Mouse (Mus musculus): ENCODE measurements around the gene Parg. TPM values are rescaled to one million over a fixed set of nuclear protein-coding genes. Genes with fewer than 3 reads are reported as not detected.

Gene Parg
- total and polyA plus RNA-seq, 3 experiments: 8.9 to 69.1 (median 49.0) TPM

DNA sequence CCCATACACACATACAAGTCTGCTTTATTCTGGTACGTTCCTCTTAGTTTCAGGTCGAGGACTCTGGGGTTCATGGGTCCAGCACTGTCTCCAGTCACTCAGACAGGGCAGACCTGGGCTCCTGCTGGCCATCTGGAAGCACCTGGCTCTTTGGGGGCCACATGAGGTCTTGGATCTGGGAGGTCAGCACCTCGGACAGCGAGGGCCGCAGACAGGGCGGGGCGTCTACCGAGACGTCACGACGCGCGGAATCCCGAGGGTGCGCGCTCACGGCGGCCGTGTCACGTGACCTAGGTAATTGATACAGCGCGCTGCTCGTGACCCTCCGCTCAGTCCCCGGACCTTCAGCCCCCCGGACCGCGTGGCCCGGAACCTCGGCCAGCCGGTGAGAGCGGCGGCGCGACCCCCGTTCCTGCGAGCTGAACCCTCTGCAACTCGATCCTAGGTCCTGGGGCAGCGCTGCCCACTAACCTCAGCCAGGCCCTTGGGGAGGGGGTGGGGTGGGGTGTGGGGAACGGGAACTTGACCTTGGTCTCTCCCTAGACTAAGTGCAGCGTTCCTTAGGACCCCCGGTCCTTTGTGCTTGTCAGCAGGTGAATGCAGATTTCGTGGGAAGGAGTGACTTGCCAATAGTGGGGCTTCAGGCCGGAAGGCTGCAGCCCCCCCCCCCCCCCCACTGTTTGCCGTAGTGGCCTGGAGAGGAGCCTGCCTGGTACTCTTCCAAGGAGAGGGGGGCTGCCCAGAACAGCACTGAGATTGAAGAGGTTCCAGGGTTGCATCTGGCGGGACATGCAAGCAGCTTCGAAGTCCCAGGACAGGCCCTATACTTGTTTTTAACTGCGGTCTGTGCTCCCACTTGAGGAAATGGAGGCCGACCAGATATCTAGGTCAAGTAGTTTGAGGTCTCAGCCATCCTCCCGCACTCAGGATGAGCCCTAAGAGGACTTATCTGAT lies 120.3 kb downstream of the Parg start, which contains the start of gene Ogdhl:
TSS of gene Ogdhl (plus strand) at position 288 of the 954 bp plus-strand sequence.
- peak; percentile 79 for DNase-seq

GRCm38 (mm10) chr14:32323221-32323620 lies 121.5 kb downstream of the Parg start:
- DNase-seq: no peak

GRCm38 (mm10) chr14:32327366-32327765 lies 125.6 kb downstream of the Parg start:
- no peak for DNase-seq

GRCm38 (mm10) chr14:32332515-32333445 lies 131.0 kb downstream of the Parg start:
- DNase-seq: no peak

- no peak for DNase-seq
These were observed 134.3 kb downstream of the Parg start for GRCm38 (mm10) chr14:32336021-32336420.

DNA sequence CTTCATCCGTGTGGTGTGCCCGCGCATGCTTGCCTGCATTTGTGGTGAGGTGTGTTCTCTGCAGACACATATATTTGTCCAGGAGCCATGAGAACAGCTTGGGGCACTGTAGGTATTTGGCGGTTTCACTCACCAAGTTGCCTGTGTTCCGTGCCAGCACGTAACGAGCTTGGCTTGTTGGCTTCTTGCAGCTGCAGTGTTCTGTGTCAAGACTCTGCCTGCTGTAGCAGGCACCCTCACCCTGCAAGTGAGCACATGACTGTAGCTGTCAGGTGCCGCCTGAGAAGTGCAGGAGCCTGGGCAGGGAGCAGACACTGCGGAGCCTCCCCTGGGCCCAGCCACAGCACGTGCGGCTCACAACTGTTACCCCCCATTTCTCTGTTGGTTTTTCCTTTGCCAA lies 134.8 kb downstream of the Parg start:
- no peak for DNase-seq

DNA sequence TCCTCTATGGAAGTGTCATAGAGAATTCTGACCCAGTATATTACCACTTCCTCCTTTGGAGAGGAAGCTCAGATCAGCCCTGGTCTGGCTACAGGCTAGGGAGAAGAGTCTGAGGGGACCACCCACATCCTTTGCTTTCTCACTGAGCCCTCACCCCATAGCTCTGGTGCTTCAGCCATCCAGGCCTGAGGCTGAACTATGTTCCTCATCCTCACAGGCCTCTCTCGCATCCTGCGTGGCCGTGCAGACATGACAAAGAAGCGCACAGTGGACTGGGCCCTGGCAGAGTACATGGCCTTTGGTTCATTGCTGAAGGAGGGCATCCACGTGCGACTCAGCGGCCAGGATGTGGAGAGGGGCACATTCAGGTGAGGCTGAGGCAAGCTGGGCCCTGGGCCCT lies 140.1 kb downstream of the Parg start:
- DNase-seq: no peak

DNA sequence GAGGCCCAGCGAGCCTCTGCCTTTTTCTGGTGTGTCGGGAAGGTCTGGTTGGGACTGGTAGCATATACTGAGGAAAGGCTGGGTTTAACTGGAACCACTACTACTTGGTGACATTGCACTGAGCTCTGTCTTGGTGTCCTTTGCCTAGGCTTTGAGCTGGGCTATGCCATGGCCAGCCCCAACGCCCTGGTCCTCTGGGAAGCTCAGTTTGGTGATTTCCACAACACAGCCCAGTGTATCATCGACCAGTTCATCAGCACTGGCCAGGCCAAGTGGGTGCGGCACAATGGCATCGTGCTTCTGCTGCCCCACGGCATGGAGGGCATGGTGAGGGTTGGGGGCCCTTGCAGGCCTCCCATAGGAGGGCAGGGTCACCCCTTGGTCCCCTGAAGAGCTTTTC lies 142.4 kb downstream of the Parg start:
- DNase-seq: no peak

DNA sequence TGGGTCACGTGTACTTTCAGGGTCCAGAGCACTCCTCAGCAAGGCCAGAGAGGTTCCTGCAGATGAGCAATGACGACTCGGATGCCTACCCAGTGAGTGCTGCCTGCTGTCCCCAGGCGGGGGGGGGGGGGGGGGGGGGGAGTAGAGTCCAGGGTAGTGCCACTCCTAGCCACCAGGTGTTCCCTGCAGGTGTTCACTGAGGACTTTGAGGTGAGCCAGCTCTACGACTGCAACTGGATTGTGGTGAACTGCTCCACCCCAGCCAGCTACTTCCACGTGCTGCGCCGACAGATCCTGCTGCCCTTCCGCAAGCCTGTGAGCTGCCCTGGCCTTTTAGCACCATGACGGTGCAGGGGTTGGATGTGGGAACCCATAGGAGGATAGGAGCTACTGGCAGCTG lies 142.9 kb downstream of the Parg start:
- DNase-seq: peak; percentile 8

Other genes starting within 250 kb of the Parg start
- 10 to 100 TPM in 1 of 2 experiments, 1 to 10 TPM in 1; 5.2 to 14.5 TPM for gene Galnt15, start 173.0 kb upstream of the Parg start, total RNA-seq (2021)
- 3.6 and 4.8 TPM in 2 replicates for gene Galnt15, start 173.0 kb upstream of the Parg start, polyA plus RNA-seq (2012; rRNA removed)
- 10 to 100 TPM; 41.8 to 41.9 TPM for gene Oxnad1, start 116.6 kb upstream of the Parg start, total RNA-seq (2021)
- gene Oxnad1, start 116.6 kb upstream of the Parg start, polyA plus RNA-seq (2012; rRNA removed): 16.8 and 18.5 TPM in 2 replicates
- 10 to 100 TPM; 67.7 to 74.9 TPM for gene Dph3, start 116.2 kb upstream of the Parg start, total RNA-seq (2021)
- gene Dph3, start 116.2 kb upstream of the Parg start, polyA plus RNA-seq (2012; rRNA removed): 7.0 and 8.4 TPM in 2 replicates
- gene Msmb, start 59.9 kb upstream of the Parg start, total RNA-seq (2021): not detected
- not detected in 2 replicates for gene Msmb, start 59.9 kb upstream of the Parg start, polyA plus RNA-seq (2012; rRNA removed)
- 100 to 1,000 TPM; 155 to 232 TPM for gene Ncoa4, start 42.1 kb upstream of the Parg start, total RNA-seq (2021)
- gene Ncoa4, start 42.1 kb upstream of the Parg start, polyA plus RNA-seq (2012; rRNA removed): 18.6 and 27.6 TPM in 2 replicates
- gene Timm23, start 51 bp upstream of the Parg start, total RNA-seq (2021): 100 to 1,000 TPM; 150 to 152 TPM
- 165 TPM in 2 replicates for gene Timm23, start 51 bp upstream of the Parg start, polyA plus RNA-seq (2012; rRNA removed)
- gene Ogdhl, start 120.1 kb downstream of the Parg start, total RNA-seq (2021): 10 to 100 TPM in 1 of 2 experiments, 1 to 10 TPM in 1; 5.5 to 10.6 TPM
- 7.1 and 9.0 TPM in 2 replicates for gene Ogdhl, start 120.1 kb downstream of the Parg start, polyA plus RNA-seq (2012; rRNA removed)
- not detected for gene 1700024G13Rik, start 186.4 kb downstream of the Parg start, total RNA-seq (2021)
- not detected in 2 replicates for gene 1700024G13Rik, start 186.4 kb downstream of the Parg start, polyA plus RNA-seq (2012; rRNA removed)